Mouse (Mus musculus) embryo, embryonic 9.5 days (tissue): Measurements from ENCODE around the gene Aars2.

ENCODE experiments used
- DNase-seq: peaks from one replicate; pipeline ENCODE4 v3.0.0-alpha.2; 2017; ENCODE audit errors: extremely low spot score

Gene Aars2

GRCm38 (mm10) chr17:45542705-45543104, 36.1 kb downstream of the Aars2 start:
- DNase-seq = no peak

GRCm38 (mm10) chr17:45543115-45543514, 36.5 kb downstream of the Aars2 start:
- no peak for DNase-seq

GRCm38 (mm10) chr17:45544001-45544872, 37.6 kb downstream of the Aars2 start:
- no peak for DNase-seq

- peak; percentile 47 for DNase-seq
These were observed 38.2 kb downstream of the Aars2 start for GRCm38 (mm10) chr17:45544873-45545277.

- DNase-seq = no peak
These were observed 38.8 kb downstream of the Aars2 start for GRCm38 (mm10) chr17:45545278-45545961.

GRCm38 (mm10) chr17:45546941-45547340, 40.3 kb downstream of the Aars2 start:
- DNase-seq = no peak

- DNase-seq = no peak
These were observed 41.0 kb downstream of the Aars2 start for GRCm38 (mm10) chr17:45547461-45548190.

- peak; percentile 82 for DNase-seq
These were observed 42.2 kb downstream of the Aars2 start for GRCm38 (mm10) chr17:45548541-45549512.

- peak; percentile 73 for DNase-seq
These were observed 43.1 kb downstream of the Aars2 start, which contains the start of gene Tmem151b for GRCm38 (mm10) chr17:45549617-45550181. Gene Tmem151b (minus strand): TSS chr17:45549677.

- DNase-seq = no peak
These were observed 43.6 kb downstream of the Aars2 start for GRCm38 (mm10) chr17:45550253-45550652.

- no peak for DNase-seq
These were observed 44.7 kb downstream of the Aars2 start for GRCm38 (mm10) chr17:45551249-45551796.

GRCm38 (mm10) chr17:45551816-45552451, 45.3 kb downstream of the Aars2 start:
- peak; percentile 79 for DNase-seq

GRCm38 (mm10) chr17:45553065-45553464, 46.4 kb downstream of the Aars2 start:
- DNase-seq = no peak

GRCm38 (mm10) chr17:45554420-45554819, 47.8 kb downstream of the Aars2 start:
- DNase-seq = no peak

GRCm38 (mm10) chr17:45555452-45556106, 48.9 kb downstream of the Aars2 start, which contains the start of gene Nfkbie:
Gene Nfkbie (plus strand): TSS chr17:45555703.
- DNase-seq = peak; percentile 98

- DNase-seq = no peak
These were observed 49.5 kb downstream of the Aars2 start for GRCm38 (mm10) chr17:45556107-45556489.

- DNase-seq = no peak
These were observed 50.0 kb downstream of the Aars2 start for GRCm38 (mm10) chr17:45556514-45557245.

- DNase-seq = no peak
These were observed 50.7 kb downstream of the Aars2 start for GRCm38 (mm10) chr17:45557246-45557824.
